ENCODE assay signal across 12 mouse cellular contexts in the genomic region with DNA sequence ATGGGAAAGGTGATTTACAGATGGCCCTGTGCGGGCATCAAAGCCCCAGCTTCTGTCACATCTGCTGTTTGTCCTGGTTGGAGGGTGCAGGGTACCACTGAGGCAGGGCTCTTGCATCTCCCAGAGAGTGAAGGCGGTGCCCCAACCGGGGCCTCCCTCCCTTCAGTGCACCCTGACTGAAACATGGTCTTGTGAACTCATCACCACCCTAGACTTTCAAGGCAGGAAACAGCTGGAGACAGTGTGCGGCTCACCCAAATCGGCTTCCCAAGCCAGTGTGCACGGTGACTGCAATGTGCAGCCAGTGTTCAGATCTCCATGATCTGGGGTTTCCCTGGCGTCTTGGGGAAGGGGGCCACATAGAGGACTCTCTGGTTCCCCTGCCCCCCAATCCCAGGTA. TPM values are rescaled to one million over a fixed set of nuclear protein-coding genes. Genes with fewer than 3 reads are reported as not detected.
A peak's percentile ranks its signal among the peaks of the same experiment; 100 is the strongest.
DNase-seq lines count a peak whose midpoint lies in the region; ATAC-seq lines count a peak whose summit lies in the region.
"Had no signal": no experiment of that assay in that cellular context is flagged by ENCODE, and none has a peak within 500 bp of the region (broad histone marks: within the 10 kb centered on the region; RNA-seq: fewer than 3 reads in every experiment).

No protein-coding gene starts in this region.

- WGBS in hindbrain, embryonic 12.5 days, result 81% methylated on average over 7 of the region's 7 CpGs
- WGBS in hindbrain, embryonic 14.5 days, result 86% methylated on average over 7 of the region's 7 CpGs
- 86% methylated on average over 7 of the region's 7 CpGs for WGBS in midbrain, embryonic 10.5 days
- WGBS in midbrain, embryonic 13.5 days, result 92% methylated on average over 7 of the region's 7 CpGs
- WGBS in limb, embryonic 10.5 days, result 71% methylated on average over 7 of the region's 7 CpGs
- 48% methylated on average over 7 of the region's 7 CpGs for WGBS in liver, embryonic 12.5 days (ENCODE audit: insufficient replicate concordance)

- no peaks in the 10 kb centered on the region for H3K9me3 ChIP-seq in hindbrain, embryonic 12.5 days (replicated peaks)
- no peaks in the 10 kb centered on the region for H3K9me3 ChIP-seq in hindbrain, embryonic 14.5 days (ENCODE audit: control insufficient read depth, low read length)
- no peaks in the 10 kb centered on the region for H3K9me3 ChIP-seq in midbrain, embryonic 10.5 days (replicated peaks)
- no peaks in the 10 kb centered on the region for H3K9me3 ChIP-seq in midbrain, embryonic 13.5 days
- H3K9me3 ChIP-seq in limb, embryonic 10.5 days (replicated peaks), result no peaks in the 10 kb centered on the region
- no peaks in the 10 kb centered on the region for H3K9me3 ChIP-seq in liver, embryonic 12.5 days (replicated peaks)
- H3K9me3 ChIP-seq: heart, embryonic 15.5 days had no signal

- no peak for DNase-seq in hindbrain, embryonic 14.5 days (ENCODE audit: low spot score)
- DNase-seq in midbrain, embryonic 10.5 days (ENCODE audit: low spot score), result no peak
- no peak for DNase-seq in limb, embryonic 10.5 days (ENCODE audit: low spot score)
- DNase-seq in thymus, postnatal 25 days, result peak; percentile 49
- DNase-seq in gastrocnemius, postnatal 36 days, result no peak
- DNase-seq: cerebellum, adult 9-10 months had no signal

- ATAC-seq in hindbrain, embryonic 12.5 days (ENCODE audit: low FRiP score), result no peak
- ATAC-seq in hindbrain, embryonic 14.5 days (ENCODE audit: low FRiP score), result no peak
- ATAC-seq in midbrain, embryonic 13.5 days, result no peak
- ATAC-seq in liver, embryonic 12.5 days, result no peak

- H3K4me1 ChIP-seq in hindbrain, embryonic 12.5 days, result peaks cover 19% of the 10 kb centered on the region
- H3K4me1 ChIP-seq in hindbrain, embryonic 14.5 days (replicated peaks; ENCODE audit: control insufficient read depth, insufficient read depth, low read length), result 0 out of 2 replicates have a peak, but pooled peaks cover 8% of the 10 kb centered on the region
- H3K4me1 ChIP-seq in midbrain, embryonic 10.5 days, result peaks cover 29% of the 10 kb centered on the region
- H3K4me1 ChIP-seq in midbrain, embryonic 13.5 days (replicated peaks), result peaks cover 32% of the 10 kb centered on the region
- H3K4me1 ChIP-seq in limb, embryonic 10.5 days, result peaks cover 25% of the 10 kb centered on the region
- no peaks in the 10 kb centered on the region for H3K4me1 ChIP-seq in liver, embryonic 12.5 days

- H3K27me3 ChIP-seq in hindbrain, embryonic 12.5 days, result no peaks in the 10 kb centered on the region
- no peaks in the 10 kb centered on the region for H3K27me3 ChIP-seq in hindbrain, embryonic 14.5 days (ENCODE audit: control insufficient read depth, insufficient read depth, low read length)
- 0 out of 2 replicates have a peak, but pooled peaks cover 9% of the 10 kb centered on the region for H3K27me3 ChIP-seq in midbrain, embryonic 10.5 days (ENCODE audit: low read depth, poor library complexity, severe bottlenecking)
- peaks cover 3% of the 10 kb centered on the region; the same call in 1 of the 2 replicates for H3K27me3 ChIP-seq in midbrain, embryonic 13.5 days
- H3K27me3 ChIP-seq in limb, embryonic 10.5 days (ENCODE audit: low read depth, poor library complexity, severe bottlenecking), result 0 out of 2 replicates have a peak, but pooled peaks cover 3% of the 10 kb centered on the region
- H3K27me3 ChIP-seq in liver, embryonic 12.5 days (replicated peaks), result 0 out of 2 replicates have a peak, but pooled peaks cover 7% of the 10 kb centered on the region

- H3K4me2 ChIP-seq in hindbrain, embryonic 12.5 days (replicated peaks), result no peak overlapping the region
- H3K4me2 ChIP-seq in hindbrain, embryonic 14.5 days (replicated peaks), result no peak overlapping the region
- H3K4me2 ChIP-seq in midbrain, embryonic 13.5 days (replicated peaks), result no peak overlapping the region
- H3K4me2 ChIP-seq in liver, embryonic 12.5 days, result no peak overlapping the region
- H3K4me2 ChIP-seq: heart, embryonic 15.5 days; midbrain, embryonic 11.5 days had no signal

- no peaks in the 10 kb centered on the region for H3K36me3 ChIP-seq in hindbrain, embryonic 12.5 days
- H3K36me3 ChIP-seq in hindbrain, embryonic 14.5 days (replicated peaks; ENCODE audit: control insufficient read depth, insufficient read depth), result no peaks in the 10 kb centered on the region
- no peaks in the 10 kb centered on the region for H3K36me3 ChIP-seq in midbrain, embryonic 10.5 days
- no peaks in the 10 kb centered on the region for H3K36me3 ChIP-seq in midbrain, embryonic 13.5 days
- H3K36me3 ChIP-seq in limb, embryonic 10.5 days, result no peaks in the 10 kb centered on the region
- H3K36me3 ChIP-seq in liver, embryonic 12.5 days, result no peaks in the 10 kb centered on the region
- H3K36me3 ChIP-seq: heart, embryonic 15.5 days had no signal

- no peak overlapping the region for H3K4me3 ChIP-seq in hindbrain, embryonic 12.5 days
- no peak overlapping the region for H3K4me3 ChIP-seq in hindbrain, embryonic 14.5 days (replicated peaks; ENCODE audit: low read length)
- no peak overlapping the region for H3K4me3 ChIP-seq in midbrain, embryonic 10.5 days
- no peak overlapping the region for H3K4me3 ChIP-seq in midbrain, embryonic 13.5 days (replicated peaks)
- H3K4me3 ChIP-seq in limb, embryonic 10.5 days, result no peak overlapping the region
- H3K4me3 ChIP-seq in liver, embryonic 12.5 days, result no peak overlapping the region
- H3K4me3 ChIP-seq: heart, embryonic 15.5 days; layer of hippocampus, adult 2 months had no signal

- 0 out of 2 replicates have a peak overlapping the region, but pooled peaks have one; percentile 2 for H3K27ac ChIP-seq in hindbrain, embryonic 12.5 days
- H3K27ac ChIP-seq in hindbrain, embryonic 14.5 days, result no peak overlapping the region
- peak overlapping the region; percentile 61 for H3K27ac ChIP-seq in midbrain, embryonic 10.5 days (replicated peaks)
- H3K27ac ChIP-seq in midbrain, embryonic 13.5 days, result no peak overlapping the region
- peak overlapping the region; percentile 33; the same call in 1 of the 2 replicates for H3K27ac ChIP-seq in limb, embryonic 10.5 days
- H3K27ac ChIP-seq in liver, embryonic 12.5 days, result no peak overlapping the region
- H3K27ac ChIP-seq: heart, embryonic 15.5 days; layer of hippocampus, adult 2 months had no signal

- no peak overlapping the region for H3K9ac ChIP-seq in hindbrain, embryonic 12.5 days
- H3K9ac ChIP-seq in hindbrain, embryonic 14.5 days, result no peak overlapping the region
- no peak overlapping the region for H3K9ac ChIP-seq in midbrain, embryonic 13.5 days (replicated peaks)
- no peak overlapping the region for H3K9ac ChIP-seq in liver, embryonic 12.5 days
- H3K9ac ChIP-seq: heart, embryonic 15.5 days had no signal

- intact Hi-C loops in gastrocnemius, postnatal 36 days (cut with DNase I), result no loop called here

RNA-seq across cellular contexts. Expression of a gene that starts 26.0 kb away (rescaled TPM):
- 565 and 605 TPM in 2 replicates for polyA plus RNA-seq in hindbrain, embryonic 12.5 days (2016; fragmentation: Nextera tagmentation; extraction: Ambion mirVana)
- polyA plus RNA-seq in hindbrain, embryonic 14.5 days (2014; fragmentation: Nextera tagmentation; extraction: Ambion mirVana), result 163 and 239 TPM in 2 replicates
- 1,714 and 1,799 TPM in 2 replicates for polyA plus RNA-seq in midbrain, embryonic 10.5 days (2016; fragmentation: Nextera tagmentation; extraction: Ambion mirVana)
- polyA plus RNA-seq in midbrain, embryonic 13.5 days (2015; fragmentation: Nextera tagmentation; extraction: Ambion mirVana), result 700 and 837 TPM in 2 replicates
- 609 and 799 TPM in 2 replicates for polyA plus RNA-seq in limb, embryonic 10.5 days (2016; fragmentation: Nextera tagmentation; extraction: Ambion mirVana)
- total RNA-seq in gastrocnemius, postnatal 36 days (2021), result 10 to 100 TPM; 15.0 to 16.6 TPM
- 136 and 148 TPM in 2 replicates for polyA plus RNA-seq in liver, embryonic 12.5 days (2016; fragmentation: Nextera tagmentation; extraction: Ambion mirVana)

Comparison
In these comparisons a context has a peak if more than half of its experiments do, and no peak if none do; other contexts are left out.
1. H3K27ac ChIP-seq: peak in hindbrain, embryonic 12.5 days (single experiment), midbrain, embryonic 10.5 days (single experiment) and limb, embryonic 10.5 days (single experiment); none in hindbrain, embryonic 14.5 days (single experiment), midbrain, embryonic 13.5 days (single experiment) and liver, embryonic 12.5 days (single experiment).